Mouse (Mus musculus) liver, embryonic 11.5 days (tissue): Measurements from ENCODE around the gene Palld. TPM values are rescaled to one million over a fixed set of nuclear protein-coding genes. Genes with fewer than 3 reads are reported as not detected.
A peak's percentile ranks its signal among the peaks of the same experiment; 100 is the strongest.

Source experiments
- ATAC-seq: fragments of 200-750 bp; cut with Nextera tagmentation; replicated peaks from 2 replicates; pipeline ENCODE4 v1.8.0; 2017; ENCODE audit warnings: moderate number of reproducible peaks, mild to moderate bottlenecking, moderate TSS enrichment, moderate library complexity; ENCODE audit not compliant: low FRiP score
- DNase-seq: peaks from one replicate; pipeline ENCODE4 v3.0.0-alpha.2; 2017; ENCODE audit warnings: low spot score
- H3K27ac ChIP-seq: fragments of 300-500 bp; sonication (generic); 2 replicates; pipeline ENCODE4 v1.5.1; 2014; ENCODE audit warnings: mild to moderate bottlenecking, low read depth, low read length, control low read depth
- H3K27me3 ChIP-seq: fragments of 300-500 bp; sonication (generic); replicated peaks from 2 replicates; pipeline ENCODE4 v1.6.1; 2014; ENCODE audit warnings: low read length, mixed read lengths; ENCODE audit not compliant: control insufficient read depth, insufficient read depth
- H3K36me3 ChIP-seq: fragments of 300-500 bp; sonication (generic); 2 replicates; pipeline ENCODE4 v1.6.1; 2014; ENCODE audit warnings: mild to moderate bottlenecking, low read length, moderate library complexity, mixed read lengths; ENCODE audit not compliant: control insufficient read depth, insufficient read depth
- H3K4me1 ChIP-seq: fragments of 300-500 bp; sonication (generic); replicated peaks from 2 replicates; pipeline ENCODE4 v1.6.1; 2014; ENCODE audit warnings: low read length, mixed read lengths; ENCODE audit not compliant: control insufficient read depth, insufficient read depth
- H3K4me2 ChIP-seq: fragments of 300-500 bp; sonication (generic); 2 replicates; pipeline ENCODE4 v1.6.1; 2014; ENCODE audit warnings: mild to moderate bottlenecking, control low read depth, moderate library complexity
- H3K4me3 ChIP-seq: fragments of 300-500 bp; sonication (generic); 2 replicates; pipeline ENCODE4 v1.5.1; 2014; ENCODE audit warnings: low read depth, low read length, control low read depth
- H3K9ac ChIP-seq: fragments of 300-500 bp; sonication (generic); 2 replicates; pipeline ENCODE4 v1.6.1; 2014; ENCODE audit warnings: low read depth, low read length, control low read depth
- H3K9me3 ChIP-seq: fragments of 300-500 bp; sonication (generic); 2 replicates; pipeline ENCODE4 v1.6.1; 2016; ENCODE audit warnings: low read length, inconsistent platforms, mixed read lengths; ENCODE audit not compliant: control insufficient read depth
- WGBS: fragments of 180-500 bp; shearing (Covaris S2); extraction: QIAGEN DNeasy Blood & Tissue Kit; methylation state at CpG from one replicate; pipeline ENCODE4 v1.1.7; 2014; 5-methylcytosine and 5-hydroxymethylcytosine counted together
- polyA plus RNA-seq: library from polyadenylated mRNA; unstranded; fragments of >200 nt; fragmentation: Nextera tagmentation; extraction: Ambion mirVana; gene quantifications from 2 replicates; pipeline ENCODE4 v1.2.1, GENCODE M21; 2014

Gene Palld
- polyA plus RNA-seq, 1 experiment from 2014 or later, result 22.9 TPM

DNA sequence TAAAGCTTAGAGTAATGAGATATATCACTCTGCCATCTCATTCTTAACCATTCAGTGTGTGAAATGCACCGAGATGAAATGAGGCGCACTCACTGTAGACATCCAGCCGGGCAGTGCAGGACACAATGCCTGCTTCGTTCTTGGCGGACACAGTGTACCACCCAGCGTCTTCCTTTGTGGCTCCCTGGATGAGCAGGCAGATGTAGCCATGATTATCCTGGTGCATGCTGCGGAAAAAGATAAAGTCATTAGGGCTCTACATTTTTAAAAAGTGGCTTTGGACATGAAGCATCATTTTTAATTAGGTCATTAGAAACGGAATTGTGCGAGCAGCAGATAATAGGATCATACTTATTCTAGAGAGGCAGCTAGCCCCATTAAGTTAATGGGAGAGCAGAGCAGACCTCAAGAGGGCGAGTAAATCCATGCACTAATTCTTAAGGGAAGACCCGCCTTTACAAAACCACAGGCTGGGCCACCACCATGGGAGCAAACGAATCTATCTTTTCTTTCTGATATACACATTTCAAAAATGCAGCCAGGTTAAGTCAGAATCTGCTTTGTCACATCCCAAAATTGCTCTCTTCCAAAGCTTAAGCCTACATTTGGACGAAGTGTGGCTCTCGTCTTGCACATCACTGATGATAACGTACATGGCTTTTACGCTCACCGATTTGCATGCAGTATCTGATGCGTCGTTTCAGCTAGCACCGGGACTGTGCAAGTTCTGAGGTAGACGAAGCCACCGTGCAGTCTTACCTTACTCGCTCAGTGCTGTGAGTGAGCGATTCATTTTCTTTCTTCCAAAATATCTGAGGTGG, 387.2 kb downstream of the Palld start:
- no peak overlapping the region for H3K9ac ChIP-seq
- H3K27me3 ChIP-seq, result no peaks in the 10 kb centered on the region
- H3K9me3 ChIP-seq, result no peaks in the 10 kb centered on the region
- H3K4me1 ChIP-seq, result no peaks in the 10 kb centered on the region
- WGBS, result 93% methylated on average over 24 of the region's 24 CpGs
- H3K4me2 ChIP-seq, result no peak overlapping the region
- H3K27ac ChIP-seq, result no peak overlapping the region
- H3K36me3 ChIP-seq, result peaks cover 4% of the 10 kb centered on the region; the same call in 1 of the 2 replicates
- ATAC-seq (no peak), DNase-seq (no peak)
- H3K4me3 ChIP-seq, result no peak overlapping the region

DNA sequence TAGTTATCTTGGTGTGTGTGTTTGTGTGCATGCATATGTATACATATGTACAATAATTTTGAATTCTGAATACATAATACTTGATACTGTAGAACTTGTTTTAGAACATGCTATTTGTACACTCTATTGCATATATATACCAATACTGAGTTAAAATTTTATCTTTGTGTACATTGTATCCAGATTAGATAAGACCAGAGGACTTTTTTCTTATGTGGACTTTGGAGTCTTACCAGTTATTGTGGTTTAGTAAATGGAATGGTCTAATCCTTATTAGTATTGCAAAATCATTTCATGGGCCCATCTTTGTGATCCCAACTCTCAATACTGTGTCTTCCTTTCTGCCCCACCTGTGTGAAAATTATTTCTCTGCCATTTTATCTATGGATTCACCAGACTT, 400.2 kb downstream of the Palld start:
- Histone ChIP-seq H3K4me1 (no peaks in the 10 kb centered on the region), H3K36me3 (no peaks in the 10 kb centered on the region; the same call in 1 of the 2 replicates), H3K27ac (no peak overlapping the region), H3K27me3 (no peaks in the 10 kb centered on the region), H3K9me3 (no peaks in the 10 kb centered on the region), H3K4me3 (no peak overlapping the region), H3K4me2 (no peak overlapping the region), H3K9ac (no peak overlapping the region)
- no peak for DNase-seq
- no peak for ATAC-seq

DNA sequence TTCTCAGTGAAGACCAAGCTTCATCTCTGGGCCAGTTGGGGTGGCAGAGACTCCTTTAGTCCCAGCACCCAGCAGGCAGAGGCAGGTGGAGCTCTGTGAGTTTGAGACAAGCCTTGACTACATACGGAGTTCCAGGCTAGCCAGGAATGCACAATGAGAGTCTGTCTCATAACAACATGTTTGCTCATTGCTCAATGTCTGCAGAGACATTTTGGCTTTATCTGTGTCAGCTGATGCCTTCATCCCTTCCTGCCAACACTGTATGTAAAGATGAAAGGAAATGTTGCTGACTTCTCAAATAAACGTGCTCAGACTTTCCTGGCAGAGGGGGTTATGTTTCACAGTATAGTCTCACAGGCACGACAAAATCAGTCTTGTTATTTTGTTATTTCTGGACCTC, 401.6 kb downstream of the Palld start:
- Histone ChIP-seq H3K4me1 (no peaks in the 10 kb centered on the region), H3K27ac (no peak overlapping the region), H3K4me2 (no peak overlapping the region), H3K9me3 (no peaks in the 10 kb centered on the region), H3K9ac (no peak overlapping the region), H3K36me3 (no peaks in the 10 kb centered on the region; the same call in 1 of the 2 replicates), H3K27me3 (no peaks in the 10 kb centered on the region), H3K4me3 (no peak overlapping the region)
- no peak for DNase-seq
- ATAC-seq, result no peak
- 72% methylated on average over 3 of the region's 3 CpGs for WGBS

DNA sequence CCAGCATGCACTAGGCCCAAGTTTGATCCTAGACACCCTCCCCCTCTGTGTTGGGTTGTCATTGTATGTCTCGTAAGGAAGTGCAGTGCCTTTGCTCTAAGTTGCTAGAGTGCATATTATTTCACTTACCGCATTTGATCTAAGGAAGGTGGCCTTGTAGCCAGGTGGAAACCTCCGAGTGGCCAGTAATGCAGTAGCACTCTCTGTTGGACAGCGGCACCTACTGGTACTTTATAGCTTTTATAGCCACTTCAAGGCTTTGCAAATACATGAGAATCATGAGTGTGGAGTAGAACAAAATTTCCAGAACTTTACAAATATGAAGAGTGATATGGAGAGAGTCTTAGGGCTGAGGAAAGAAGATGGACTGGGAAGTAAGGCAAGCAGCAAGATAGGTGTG, 403.5 kb downstream of the Palld start:
- H3K4me3 ChIP-seq, result no peak overlapping the region
- H3K27ac ChIP-seq, result no peak overlapping the region
- H3K9me3 ChIP-seq, result no peaks in the 10 kb centered on the region
- H3K36me3 ChIP-seq, result no peaks in the 10 kb centered on the region; the same call in 1 of the 2 replicates
- no peaks in the 10 kb centered on the region for H3K4me1 ChIP-seq
- ATAC-seq, result no peak
- H3K4me2 ChIP-seq, result no peak overlapping the region
- no peak overlapping the region for H3K9ac ChIP-seq
- WGBS, result 74% methylated on average over 4 of the region's 4 CpGs
- no peaks in the 10 kb centered on the region for H3K27me3 ChIP-seq
- DNase-seq, result no peak

DNA sequence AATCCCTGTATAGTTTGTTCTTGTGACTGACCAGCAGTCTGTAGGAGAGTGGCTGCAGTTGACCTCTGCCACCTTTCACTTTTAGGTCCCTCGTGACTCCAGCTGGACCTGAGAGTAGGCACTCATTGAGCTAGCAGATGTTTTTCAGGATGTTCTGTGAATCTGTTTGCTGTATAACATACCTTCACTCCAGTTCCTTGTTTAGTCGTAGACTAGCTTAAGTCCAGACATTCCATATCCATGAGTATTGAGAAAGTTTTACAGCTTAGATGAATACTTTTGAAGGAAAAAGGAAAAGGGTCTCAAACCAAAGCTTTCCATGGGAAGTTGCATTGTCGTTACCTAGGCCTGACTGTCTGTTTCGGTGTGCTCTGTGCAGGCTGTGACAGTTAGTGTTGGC, 405.4 kb downstream of the Palld start:
- Histone ChIP-seq H3K9ac (no peak overlapping the region), H3K27me3 (no peaks in the 10 kb centered on the region), H3K9me3 (no peaks in the 10 kb centered on the region), H3K4me2 (no peak overlapping the region), H3K4me1 (no peaks in the 10 kb centered on the region), H3K36me3 (no peaks in the 10 kb centered on the region), H3K27ac (no peak overlapping the region), H3K4me3 (no peak overlapping the region)
- WGBS, result 81% methylated on average over 4 of the region's 4 CpGs
- DNase-seq (no peak), ATAC-seq (no peak)

DNA sequence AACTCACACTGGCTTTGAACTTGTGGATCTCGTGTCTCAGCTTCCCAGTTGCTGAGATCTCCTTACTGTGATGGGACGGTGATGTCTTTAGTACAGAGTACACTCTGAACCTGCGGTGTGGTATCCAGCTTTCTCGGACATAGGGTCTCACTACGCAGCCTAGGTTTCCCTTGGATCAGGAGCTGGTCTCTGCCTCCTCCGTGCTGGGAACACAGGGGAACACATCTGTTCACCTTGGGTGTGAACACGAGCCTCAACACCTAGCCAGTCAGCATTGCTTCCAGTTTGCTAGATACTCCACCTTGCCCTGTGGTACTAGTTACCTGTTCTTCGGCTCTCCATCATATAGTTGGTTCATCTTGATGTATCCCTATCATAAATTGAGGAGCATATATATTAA, 413.9 kb downstream of the Palld start:
- Histone ChIP-seq H3K27me3 (no peaks in the 10 kb centered on the region), H3K4me3 (peak overlapping the region; percentile 76; the same call in 1 of the 2 replicates), H3K9ac (no peak overlapping the region), H3K36me3 (0 out of 2 replicates have a peak, but pooled peaks cover 3% of the 10 kb centered on the region), H3K4me1 (no peaks in the 10 kb centered on the region), H3K4me2 (peak overlapping the region; percentile 76), H3K9me3 (no peaks in the 10 kb centered on the region), H3K27ac (no peak overlapping the region)
- DNase-seq, result no peak
- 87% methylated on average over 8 of the region's 8 CpGs for WGBS
- ATAC-seq, result no peak

DNA sequence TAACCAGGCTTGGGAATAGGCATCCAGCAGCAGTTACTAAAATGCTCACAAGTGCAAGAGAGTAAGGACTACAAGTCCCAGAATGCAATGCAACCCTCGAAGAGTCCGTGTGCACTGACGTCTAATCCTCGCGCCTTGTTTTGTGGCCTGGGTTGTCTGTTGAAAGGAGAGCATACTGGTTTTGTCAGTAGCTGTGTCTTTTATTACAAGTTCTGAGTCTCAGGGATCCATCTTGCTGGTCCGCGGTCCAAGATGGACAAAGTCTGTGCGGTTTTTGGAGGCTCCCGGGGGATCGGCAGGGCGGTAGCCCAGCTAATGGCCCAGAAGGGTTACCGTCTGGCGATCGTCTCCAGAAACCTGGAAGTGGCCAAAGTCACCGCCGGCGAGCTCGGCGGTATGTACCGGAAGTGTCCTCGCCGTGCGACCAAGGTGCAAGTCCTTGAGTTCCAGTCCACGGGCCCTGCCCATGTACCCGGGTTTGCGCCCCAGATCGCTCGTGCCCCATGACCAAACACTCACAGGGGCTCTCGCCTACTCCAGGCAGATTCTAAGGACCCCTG, 414.8 kb downstream of the Palld start, which contains the start of gene Cbr4:
TSS of gene Cbr4 (plus strand) at position 138 of the 560 bp plus-strand sequence.
- WGBS, result under 1% methylated on average over 29 of the region's 29 CpGs
- 0 out of 2 replicates have a peak, but pooled peaks cover 3% of the 10 kb centered on the region for H3K36me3 ChIP-seq
- DNase-seq (peak; percentile 85), ATAC-seq (peak; percentile 89)
- peak within 1 kb of the TSS; percentile 76 for H3K4me2 ChIP-seq
- H3K9me3 ChIP-seq, result no peaks in the 10 kb centered on the region
- H3K4me1 ChIP-seq, result no peaks in the 10 kb centered on the region
- H3K4me3 ChIP-seq, result peak within 1 kb of the TSS; percentile 76
- peak within 1 kb of the TSS; percentile 67 for H3K27ac ChIP-seq
- no peaks in the 10 kb centered on the region for H3K27me3 ChIP-seq
- H3K9ac ChIP-seq, result peak within 1 kb of the TSS; percentile 86

DNA sequence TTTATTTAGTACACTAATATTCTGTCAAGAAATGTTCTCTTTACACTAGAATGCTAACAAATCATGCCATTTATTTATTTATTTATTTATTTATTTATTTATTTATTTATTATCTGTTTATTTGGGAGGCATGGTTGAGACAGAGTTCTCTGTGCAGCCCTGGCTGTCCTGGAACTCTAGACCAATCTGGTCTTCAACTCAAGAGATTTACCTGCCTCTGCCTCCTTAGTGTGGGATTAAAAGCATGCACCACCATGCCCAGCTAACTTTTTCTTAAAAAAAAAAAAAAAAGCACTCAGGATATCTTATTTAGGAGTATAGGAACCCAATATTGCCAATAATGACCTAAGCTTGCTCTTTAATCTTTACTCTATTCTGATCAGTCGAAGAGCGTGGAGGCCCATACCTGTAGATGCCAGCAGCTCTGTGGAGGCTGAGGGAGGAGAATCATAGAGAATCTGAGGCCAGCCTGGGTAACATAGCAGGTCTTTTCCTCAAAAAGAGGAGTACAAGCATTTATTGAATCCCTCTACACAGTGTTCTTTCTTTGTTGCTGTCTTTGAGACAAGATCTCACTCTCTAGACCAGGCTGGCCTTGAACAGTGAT, 415.5 kb downstream of the Palld start:
- Histone ChIP-seq H3K4me2 (no peak overlapping the region), H3K27me3 (no peaks in the 10 kb centered on the region), H3K9ac (no peak overlapping the region), H3K4me1 (no peaks in the 10 kb centered on the region), H3K27ac (no peak overlapping the region), H3K4me3 (peak overlapping the region; percentile 76; the same call in 1 of the 2 replicates), H3K9me3 (no peaks in the 10 kb centered on the region), H3K36me3 (0 out of 2 replicates have a peak, but pooled peaks cover 2% of the 10 kb centered on the region)
- no peak for DNase-seq
- ATAC-seq, result peak; percentile 3; the same call in 1 of the 2 replicates
- WGBS, result 94% methylated on average over 2 of the region's 2 CpGs
